Mouse (Mus musculus) left cerebral cortex, postnatal 4 days (tissue): ENCODE results near the gene Litaf. TPM values are rescaled to one million over a fixed set of nuclear protein-coding genes. Genes with fewer than 3 reads are reported as not detected.
"Not testable (repeated sequence)": the region's sequence is repeated elsewhere in the genome, so short reads cannot be mapped to it uniquely, and the experiment has no call there.

Experiments
- DNase-seq: peaks from one replicate; pipeline ENCODE4 v3.0.0-alpha.2; 2022
- intact Hi-C: fragments of 180-260 bp; cut with DNase I; formaldehyde crosslinking; loops from one replicate; pipeline ENCODE4 v1.15.1; 2025
- total RNA-seq, 2 experiments: library from RNA; stranded (reverse); gene quantifications; 2 replicates each; pipeline ENCODE4 v1.2.3; 2021

Gene Litaf
- total RNA-seq, 2 experiments from 2014 or later = 12.1 to 13.8 TPM

DNA sequence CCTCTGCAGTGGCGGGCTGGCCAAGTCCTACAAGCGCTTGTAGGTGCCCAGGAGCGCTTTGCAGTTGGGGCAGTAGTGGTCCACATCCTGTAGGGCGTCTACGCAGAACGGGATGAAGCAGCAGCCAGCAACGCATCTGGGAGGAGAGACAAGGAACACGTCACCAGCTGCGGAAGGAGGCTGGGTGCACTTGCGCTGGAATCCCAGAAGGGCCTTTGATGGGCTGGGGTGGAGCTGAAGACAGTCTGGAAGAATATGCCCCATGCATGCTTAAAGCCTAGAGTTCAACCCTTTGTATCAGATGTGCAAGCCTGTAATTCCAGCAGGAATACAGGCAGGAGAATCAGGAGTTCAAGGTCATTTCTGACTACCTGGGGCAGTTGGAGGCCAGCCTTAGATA, 105.0 kb downstream of the Litaf start:
- intact Hi-C loops = no loop called here
- no peak for DNase-seq

DNA sequence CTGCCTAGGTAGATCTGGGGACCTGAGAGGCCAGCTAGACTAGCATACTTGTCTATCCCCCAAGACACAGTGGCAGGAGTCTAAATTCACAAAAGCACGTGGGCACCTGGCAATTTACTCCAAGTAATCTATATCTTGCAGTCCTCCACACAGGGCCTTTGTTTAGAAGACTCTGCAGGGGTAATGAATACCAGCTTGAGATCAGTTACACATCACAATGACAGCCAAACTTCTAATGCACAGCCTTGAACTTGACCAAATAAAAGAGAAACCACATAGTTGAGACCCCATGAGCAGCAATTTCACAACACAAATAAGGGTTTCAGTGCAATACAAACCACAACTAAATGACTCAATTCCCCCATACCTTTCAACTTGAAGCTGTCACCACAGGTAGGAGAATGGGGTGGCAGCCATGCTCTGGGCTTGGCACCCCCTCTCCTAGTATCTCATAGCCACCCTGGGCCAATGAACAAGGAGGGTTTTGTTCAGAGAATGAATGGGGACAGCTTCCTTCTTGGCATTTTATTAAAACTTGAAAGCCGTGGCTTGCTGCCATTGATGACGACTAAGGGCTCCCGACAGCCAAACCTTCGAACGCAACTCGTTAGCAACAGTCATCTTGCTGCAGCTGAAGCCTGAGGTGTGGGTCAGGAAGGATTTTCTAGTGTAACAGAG, 107.1 kb downstream of the Litaf start:
- peak; percentile 52 for DNase-seq
- intact Hi-C loops = no loop called here

DNA sequence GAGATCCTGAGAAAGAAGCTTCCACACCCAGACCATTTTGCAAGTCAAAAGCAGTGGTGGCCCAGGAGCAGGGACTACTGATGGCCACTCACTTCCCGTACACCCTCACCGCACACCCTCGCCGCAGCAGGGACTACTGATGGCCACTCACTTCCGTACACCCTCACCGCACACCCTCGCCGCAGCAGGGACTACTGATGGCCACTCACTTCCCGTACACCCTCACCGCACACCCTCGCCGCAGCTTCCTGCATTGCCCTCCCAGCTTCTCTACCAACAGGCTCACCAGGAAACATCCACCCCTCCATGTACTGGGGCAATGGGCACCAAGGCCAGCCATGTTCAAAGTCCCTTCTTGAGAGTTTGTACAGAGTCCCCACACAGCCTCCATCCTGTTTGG, 107.7 kb downstream of the Litaf start:
- intact Hi-C loops, DNase-seq: not testable (repeated sequence)

DNA sequence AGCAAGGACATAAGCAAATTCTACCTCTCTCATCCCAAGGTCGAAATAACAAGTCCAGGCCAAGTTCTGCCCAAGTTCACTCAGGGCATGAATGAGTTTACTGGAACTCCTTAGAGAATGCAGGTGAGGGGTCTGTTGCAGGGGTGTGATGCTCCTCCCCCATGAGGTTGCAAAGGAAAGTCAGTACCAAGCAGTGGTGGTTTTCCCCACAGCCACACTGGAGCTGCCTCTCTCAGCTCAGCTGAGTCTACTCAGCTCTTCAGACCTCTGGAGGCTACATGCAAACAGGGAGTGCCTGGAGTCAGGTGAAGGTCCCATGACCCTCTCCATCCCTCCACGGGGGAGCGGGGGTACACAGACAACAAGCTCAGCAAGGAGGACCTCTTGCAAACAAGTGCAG, 108.2 kb downstream of the Litaf start:
- DNase-seq = no peak
- intact Hi-C loops = no loop called here

DNA sequence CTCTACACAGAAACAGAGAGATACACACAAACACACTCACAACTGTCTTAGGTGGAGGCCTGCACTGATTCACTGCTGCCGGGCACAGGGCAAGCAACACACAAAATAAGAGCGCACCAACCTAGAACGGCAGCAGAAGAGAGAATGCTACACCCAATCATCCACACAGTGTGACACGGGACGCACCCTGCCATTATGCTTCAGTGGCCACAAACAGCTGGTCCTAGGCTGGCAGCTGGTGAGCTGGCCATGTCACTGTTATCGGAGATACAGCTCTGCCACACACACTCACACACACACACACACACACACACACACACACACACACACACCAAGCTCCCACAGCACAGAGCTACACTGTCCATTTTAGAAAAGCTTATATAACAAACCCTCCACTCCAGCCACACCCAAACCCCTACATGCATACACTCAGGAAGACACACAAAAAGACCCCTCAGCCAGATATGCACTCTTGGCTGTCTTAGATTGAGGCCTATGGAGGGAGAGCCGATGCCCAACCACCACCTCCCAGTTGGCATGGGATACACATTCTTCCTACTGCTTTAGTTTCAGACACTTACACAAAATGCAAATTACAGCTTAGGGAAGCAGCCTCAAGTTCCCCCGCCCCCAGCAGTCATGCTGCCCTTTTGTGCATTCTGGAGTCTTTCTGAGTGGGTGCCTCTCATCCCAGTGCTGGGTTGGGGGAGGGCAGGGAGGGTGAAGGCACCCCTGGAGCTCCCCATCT, 108.8 kb downstream of the Litaf start:
- intact Hi-C loops = no loop called here
- DNase-seq = peak; percentile 39

DNA sequence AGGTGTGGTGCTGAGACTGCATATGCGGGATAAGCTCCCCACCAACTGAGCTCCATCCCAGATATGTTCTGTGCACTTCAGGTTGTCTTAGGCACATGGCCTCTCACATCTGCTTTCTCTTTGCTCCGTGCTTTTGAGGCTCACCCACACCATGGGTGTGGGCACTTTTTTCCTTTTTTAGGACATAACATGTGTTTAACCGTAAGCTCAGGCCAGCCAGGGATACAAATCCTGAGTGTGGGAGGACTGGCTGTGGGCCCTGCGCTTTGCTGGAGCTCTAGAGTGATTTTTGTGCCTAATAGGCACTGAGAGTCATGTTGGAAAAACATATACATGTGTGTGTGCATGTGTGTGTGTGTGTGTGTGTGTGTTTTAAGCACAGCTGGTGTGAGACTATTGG, 110.9 kb downstream of the Litaf start:
- no peak for DNase-seq
- intact Hi-C loops = no loop called here

DNA sequence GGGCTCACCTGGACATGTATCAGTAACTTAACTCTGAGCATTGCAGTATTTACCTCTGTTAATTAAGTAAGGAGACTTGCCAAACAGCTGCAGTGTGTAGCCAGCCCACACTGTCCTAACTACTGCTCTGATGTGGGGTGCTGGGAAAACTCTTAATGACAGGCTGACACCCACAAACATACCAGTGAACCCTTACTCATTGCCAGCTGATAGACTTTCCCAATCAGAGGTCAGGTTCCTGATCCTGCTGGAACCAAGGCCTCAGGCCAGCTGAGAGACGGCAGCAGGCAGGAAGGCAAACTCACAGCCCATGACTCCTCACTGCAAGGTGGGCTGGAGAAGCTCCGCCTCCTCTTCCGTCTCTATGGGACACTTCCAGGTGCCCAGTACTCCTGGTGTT, 113.1 kb downstream of the Litaf start:
- intact Hi-C loops = no loop called here
- no peak for DNase-seq

DNA sequence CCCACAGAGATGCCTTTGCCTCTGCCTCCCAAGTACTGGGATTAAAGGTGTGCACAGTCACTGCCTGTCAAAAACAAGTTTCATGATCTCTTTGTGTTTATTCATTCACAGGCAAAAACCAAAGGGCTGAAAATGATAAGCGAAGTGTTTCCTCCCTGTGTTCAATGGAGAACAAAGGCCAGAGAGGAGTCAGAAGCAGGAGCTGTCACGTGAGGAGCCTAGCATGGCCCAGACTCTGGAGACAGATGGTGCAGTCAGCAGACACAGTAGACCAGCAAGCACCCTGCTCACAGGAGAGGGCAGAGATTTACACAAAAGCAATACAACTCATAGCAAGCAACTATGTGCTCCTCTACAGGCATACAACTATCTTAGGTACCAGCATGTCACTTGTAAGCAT, 113.9 kb downstream of the Litaf start:
- no peak for DNase-seq
- intact Hi-C loops = no loop called here

DNA sequence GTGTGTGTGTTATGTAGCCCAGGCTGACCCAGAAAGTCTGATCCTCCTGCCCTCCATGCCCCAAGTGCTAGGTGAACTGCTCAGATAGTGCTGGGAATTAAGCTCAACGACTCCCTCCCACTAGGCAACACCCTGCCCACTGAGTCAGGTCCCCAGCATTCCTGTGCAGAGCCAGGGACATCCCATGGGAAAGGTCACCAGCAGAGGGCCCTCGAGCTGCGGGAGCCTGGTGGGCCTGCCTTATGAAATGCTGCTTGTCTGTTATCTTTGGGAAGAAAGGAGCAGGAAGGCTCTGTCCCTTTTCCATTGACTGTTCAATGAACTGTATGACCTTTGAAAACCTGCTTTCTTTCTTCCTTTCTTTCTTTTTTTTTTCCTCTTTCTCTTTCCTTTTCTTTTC, 114.4 kb downstream of the Litaf start:
- intact Hi-C loops = no loop called here
- peak; percentile 42 for DNase-seq

DNA sequence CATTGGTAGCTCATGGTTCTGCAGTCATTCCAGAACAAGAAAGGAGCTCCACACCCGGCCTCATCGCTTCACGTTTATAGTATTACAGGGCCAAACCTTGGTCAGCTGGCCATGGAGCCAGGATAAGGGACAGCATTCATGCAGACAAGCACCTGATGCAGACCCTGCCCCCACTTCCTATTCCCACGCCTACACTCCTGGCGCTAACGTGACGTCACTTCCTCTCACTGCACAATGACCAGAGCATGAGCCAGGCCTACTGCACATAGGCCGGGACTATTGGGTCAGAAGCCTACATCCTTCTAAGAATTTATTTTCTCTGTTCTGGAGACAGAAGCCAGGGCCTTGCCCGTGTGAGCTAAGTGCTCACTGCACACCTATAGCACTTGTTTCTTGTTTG, 115.4 kb downstream of the Litaf start:
- intact Hi-C loops = no loop called here
- DNase-seq = no peak

DNA sequence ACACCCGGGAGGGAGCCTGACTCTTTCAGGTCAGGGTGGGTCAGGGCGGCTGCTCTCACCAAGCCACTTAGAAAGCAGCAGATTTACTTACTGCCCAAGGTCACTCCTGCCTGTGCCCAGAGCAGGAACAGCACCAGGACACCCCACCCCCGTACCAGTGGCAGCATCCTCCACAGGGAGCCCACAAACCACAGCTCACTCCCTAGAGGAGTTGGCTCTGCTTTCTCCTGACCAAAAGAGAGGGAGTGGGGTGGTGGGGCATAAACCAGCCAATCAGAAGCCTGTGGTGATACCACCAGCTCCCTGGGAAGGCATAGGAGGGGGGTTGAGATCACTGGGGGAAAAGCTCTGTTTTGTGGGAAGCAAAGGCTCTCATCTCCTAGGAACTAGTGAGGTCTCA, 118.2 kb downstream of the Litaf start:
- no peak for DNase-seq
- intact Hi-C loops = no loop called here

DNA sequence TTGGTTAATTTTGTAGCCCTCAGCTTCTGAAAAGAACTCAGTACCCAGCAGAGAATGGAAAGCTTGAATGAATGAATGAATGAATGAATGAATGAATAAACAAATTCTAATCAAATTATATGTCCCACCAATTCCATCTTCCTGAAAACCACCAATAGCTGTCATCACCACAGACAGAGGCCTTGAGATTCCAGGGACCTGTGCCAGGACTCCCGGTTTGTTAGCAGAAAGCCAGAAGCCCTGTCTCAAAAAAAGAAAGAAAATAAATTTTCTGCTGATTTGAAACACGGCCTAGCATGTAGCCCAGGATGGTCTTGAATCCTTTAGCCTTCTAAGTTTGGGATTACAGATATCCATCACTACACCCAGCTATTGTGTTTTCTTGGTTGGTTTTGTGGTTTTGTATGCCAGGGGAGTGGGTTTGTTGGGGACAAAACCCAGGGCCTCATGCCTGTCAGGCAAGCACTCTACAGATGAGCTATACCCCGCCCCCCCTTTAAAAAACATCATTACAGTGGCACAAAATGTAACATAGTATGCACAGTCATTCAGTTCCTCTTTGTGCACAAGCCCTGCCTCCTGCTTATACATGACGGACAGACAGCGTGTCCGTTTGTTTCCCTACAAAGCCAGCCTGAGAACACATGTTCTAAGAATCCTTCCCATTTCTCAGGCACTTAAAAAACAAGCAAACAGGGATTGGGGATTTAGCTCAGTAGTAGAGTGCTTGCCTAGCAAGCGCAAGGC, 120.4 kb downstream of the Litaf start:
- DNase-seq = peak; percentile 33
- intact Hi-C loops = no loop called here

DNA sequence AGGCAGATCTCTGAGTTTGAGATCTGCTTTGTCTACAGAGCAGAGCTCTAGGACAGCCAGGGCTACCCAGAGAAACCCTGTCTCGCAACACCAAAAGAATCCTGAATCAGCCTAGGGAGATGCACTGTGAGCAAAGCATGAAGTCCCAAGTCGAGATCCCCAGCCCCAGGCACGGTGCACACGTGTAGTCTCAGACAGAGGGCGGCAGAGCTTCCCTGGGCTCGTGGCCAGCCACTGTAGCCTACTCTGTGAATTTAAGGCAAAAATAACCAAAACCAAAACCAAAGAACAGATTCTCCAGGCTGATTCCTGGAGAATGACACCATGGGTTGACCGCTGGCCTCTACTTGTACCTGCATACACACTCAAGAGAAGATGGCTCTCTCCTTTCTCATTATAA, 121.4 kb downstream of the Litaf start:
- no peak for DNase-seq

DNA sequence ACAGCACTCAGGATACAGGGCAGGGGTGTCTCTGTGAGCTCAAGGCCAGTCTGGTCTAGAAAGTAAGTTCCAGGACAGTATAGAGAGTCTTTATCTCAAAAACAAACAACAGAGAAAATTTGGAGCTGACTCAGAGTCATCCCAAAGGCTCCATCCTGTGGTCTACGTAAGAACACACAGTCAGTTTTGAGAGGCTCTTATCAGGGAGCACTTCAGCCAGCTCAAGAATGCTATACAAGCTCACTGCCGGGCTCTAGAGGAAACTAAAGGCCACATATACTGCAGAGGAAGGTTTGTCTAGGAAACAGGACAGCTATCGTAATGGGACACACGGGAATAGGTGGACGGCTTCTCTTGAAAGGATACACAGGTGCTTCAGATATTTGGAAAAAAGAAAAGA, 122.7 kb downstream of the Litaf start:
- DNase-seq = no peak
- intact Hi-C loops = loop anchor here (5.0 kb wide), 1 partner anchor 376 kb away; no protein-coding TSS in a partner anchor

More for the DNA sequence above, 121.4 kb downstream of the Litaf start:
- intact Hi-C loops = loop anchor here (5.0 kb wide), 1 partner anchor 377 kb away; no protein-coding TSS in a partner anchor

DNA sequence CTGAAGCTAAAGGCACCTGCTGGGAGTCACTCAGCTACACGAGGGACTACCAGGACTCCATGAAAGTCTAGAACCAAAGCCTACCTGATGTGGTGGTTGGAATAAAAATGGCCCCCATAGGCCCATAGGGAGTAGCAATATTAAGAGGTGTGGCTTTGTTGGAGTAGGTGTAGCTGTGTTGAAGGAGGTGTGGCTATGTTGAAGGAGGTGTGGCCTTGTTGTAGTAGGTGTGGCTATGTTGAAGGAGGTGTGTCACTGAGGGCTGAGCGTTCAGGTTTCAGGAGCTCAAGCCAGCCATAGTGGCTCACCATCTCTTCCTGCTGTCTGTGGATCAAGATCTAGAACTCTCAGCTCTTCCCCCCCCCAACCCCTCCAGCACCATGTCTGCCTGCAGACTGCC, 125.3 kb downstream of the Litaf start:
- intact Hi-C loops = loop anchor here (5.0 kb wide), 1 partner anchor 373 kb away; no protein-coding TSS in a partner anchor
- no peak for DNase-seq

DNA sequence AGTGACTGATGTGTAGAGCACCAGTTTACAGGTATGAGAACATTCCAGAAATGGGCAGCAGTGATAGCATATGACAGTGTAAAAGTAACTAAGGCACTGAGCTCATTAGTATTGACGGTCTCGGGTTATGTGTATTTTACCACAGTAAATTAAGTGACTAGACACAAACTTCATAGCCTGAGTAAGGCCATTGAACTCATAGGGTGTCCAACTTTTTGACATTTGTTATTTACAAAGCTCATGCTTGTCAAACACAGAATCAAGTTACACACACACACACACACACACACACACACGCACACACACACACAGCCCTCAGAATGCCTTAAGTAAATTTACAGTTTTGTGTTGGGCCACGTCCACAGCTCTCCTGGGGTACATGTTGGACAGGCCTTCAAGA, 126.0 kb downstream of the Litaf start:
- DNase-seq = no peak
- intact Hi-C loops = loop anchor here (5.0 kb wide), 1 partner anchor 373 kb away; no protein-coding TSS in a partner anchor

DNA sequence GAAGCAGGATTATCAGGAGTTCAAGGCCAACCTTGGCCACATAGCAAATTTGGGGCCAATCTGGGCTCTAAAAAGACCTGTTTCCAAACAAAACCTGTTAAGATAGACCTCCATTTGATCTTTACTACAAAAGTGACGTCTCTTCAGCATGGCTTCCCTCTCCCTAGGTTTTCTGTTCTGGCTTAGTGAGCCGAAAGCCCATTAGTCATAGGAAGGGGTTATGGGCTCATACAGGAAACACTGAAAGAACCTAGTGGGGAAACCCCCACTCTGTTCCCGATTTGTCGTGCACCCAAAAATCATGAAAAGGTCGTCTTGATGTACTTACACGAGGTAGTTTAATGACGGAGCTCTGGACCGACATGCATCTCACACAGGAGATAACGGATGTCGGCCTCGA, 128.5 kb downstream of the Litaf start:
- intact Hi-C loops = no loop called here
- no peak for DNase-seq

DNA sequence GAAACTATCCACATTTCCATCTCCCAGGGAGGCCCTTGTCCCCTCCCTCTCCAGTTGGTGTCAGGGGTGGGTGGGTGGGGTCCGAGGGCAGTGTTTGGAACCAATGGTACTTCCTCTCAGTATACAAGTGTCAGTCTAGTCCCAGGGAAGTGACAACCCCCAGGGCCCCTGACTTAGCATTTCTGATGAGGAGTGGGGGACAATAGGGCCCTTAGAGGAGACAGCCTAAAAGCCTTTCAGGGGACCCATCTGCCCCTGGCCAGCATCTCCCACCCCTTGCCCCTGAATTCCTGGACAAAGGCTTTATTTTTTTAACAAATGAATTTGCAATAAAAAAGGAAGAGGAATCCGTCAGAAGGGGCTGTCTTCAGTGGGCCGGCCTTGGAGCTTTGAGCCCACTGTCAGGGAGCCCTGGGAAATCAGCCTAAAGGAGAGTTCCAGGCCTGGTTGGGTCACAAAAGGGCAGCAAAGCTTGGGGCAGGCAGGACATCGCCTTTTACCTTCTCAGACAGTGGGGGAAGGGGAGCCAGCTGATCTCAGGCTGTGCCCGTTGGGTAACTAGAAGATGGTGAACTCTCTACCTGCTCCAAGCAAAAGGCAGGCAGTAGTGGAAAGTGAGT, 129.1 kb downstream of the Litaf start:
- DNase-seq = no peak
- intact Hi-C loops = no loop called here

DNA sequence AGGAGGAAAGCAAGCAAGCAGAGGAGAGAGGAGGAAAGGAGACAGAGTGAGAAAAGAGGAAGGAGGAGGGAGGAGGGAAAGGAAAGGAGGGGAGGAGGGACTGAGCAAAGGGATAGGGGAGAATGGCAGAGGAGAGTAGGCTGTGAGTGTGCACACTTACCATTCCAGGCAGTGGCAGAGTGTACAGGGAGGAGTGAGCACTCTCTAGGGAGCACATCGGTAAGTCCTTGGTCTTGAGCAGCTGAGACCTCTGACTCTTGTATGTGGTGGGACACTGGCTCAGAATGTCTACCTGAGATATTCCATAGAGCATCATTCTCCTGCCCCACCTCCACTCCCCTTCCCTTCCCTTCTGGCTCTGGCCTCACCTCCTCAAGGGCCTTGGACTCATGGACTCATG, 131.9 kb downstream of the Litaf start:
- intact Hi-C loops = no loop called here
- no peak for DNase-seq

DNA sequence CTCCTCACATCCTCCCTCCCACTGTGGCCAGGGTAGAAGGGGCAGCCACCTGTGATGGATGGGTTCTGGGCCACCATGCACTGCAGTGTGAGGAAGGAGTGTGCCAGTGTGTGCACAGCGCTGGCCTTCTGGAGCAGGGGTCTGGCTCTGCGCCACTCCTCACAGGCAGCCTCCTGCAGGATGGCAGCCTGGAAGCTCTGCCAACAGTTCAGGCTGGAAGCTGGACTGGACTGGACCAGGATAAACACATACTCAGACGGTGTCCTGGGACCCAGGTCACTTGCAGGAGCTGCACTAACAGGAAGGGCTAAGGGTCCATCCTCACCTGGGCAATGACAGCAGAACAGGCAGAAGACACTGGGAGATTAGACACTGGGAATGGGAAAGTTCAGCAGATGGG, 132.6 kb downstream of the Litaf start:
- DNase-seq = peak; percentile 64
- intact Hi-C loops = no loop called here

DNA sequence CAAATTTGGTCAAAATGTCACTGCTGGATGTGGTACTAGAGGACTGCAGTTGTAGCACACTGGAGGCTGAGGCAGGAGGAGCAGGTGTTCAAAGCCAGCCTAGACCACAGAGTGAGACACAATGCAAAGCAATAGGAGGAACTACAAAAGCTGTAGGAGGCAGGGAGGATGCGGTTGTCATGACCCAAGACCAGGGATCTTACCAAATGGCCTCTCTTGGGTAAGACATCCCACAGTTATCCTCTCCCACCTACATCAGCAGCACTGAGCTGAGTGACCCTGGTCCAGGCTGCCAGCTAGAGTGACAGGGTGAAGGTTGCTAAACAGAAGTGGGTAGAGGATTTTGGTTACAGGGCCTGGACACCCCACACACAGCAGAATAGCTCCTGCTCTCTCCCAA, 138.9 kb downstream of the Litaf start:
- DNase-seq = no peak
- intact Hi-C loops = no loop called here
